Mouse (Mus musculus): ENCODE measurements at regions not wholly inside any gene's neighbourhood (a gene's known extent, or its start where the extent isn't known, plus 50 kb on each side); places are given as distances from the start of the nearest gene placed in this dataset.

- 37% methylated on average over 5 of the region's 5 CpGs for WGBS
- H3K4me2 ChIP-seq, result no peak overlapping the region
- H3K4me1 ChIP-seq, result no peaks in the 10 kb centered on the region
- no peaks in the 10 kb centered on the region for H3K27me3 ChIP-seq (replicated peaks)
- no peaks in the 10 kb centered on the region for H3K36me3 ChIP-seq
- ATAC-seq (ENCODE audit: low FRiP score), result no peak
- no peaks in the 10 kb centered on the region for H3K9me3 ChIP-seq (replicated peaks)
- H3K4me3 ChIP-seq (replicated peaks), result no peak overlapping the region
- no peak overlapping the region for H3K9ac ChIP-seq (replicated peaks)
- H3K27ac ChIP-seq (replicated peaks), result no peak overlapping the region
Measured at GRCm38 (mm10) chr12:107700317-107700716, 211.9 kb downstream of the 3110018I06Rik start.

GRCm38 (mm10) chr12:107700868-107701597 is 212.6 kb downstream of the 3110018I06Rik start:
- no peaks in the 10 kb centered on the region for H3K4me1 ChIP-seq
- no peaks in the 10 kb centered on the region for H3K27me3 ChIP-seq (replicated peaks)
- no peak overlapping the region for H3K4me2 ChIP-seq
- H3K36me3 ChIP-seq, result no peaks in the 10 kb centered on the region
- 79% methylated on average over 19 of the region's 19 CpGs for WGBS
- no peaks in the 10 kb centered on the region for H3K9me3 ChIP-seq (replicated peaks)
- no peak overlapping the region for H3K4me3 ChIP-seq (replicated peaks)
- ATAC-seq (ENCODE audit: low FRiP score), result no peak
- H3K27ac ChIP-seq (replicated peaks), result no peak overlapping the region
- no peak overlapping the region for H3K9ac ChIP-seq (replicated peaks)

GRCm38 (mm10) chr12:107708812-107709211 is 220.4 kb downstream of the 3110018I06Rik start:
- H3K36me3 ChIP-seq, result no peaks in the 10 kb centered on the region
- 87% methylated on average over 6 of the region's 6 CpGs for WGBS
- no peaks in the 10 kb centered on the region for H3K27me3 ChIP-seq (replicated peaks)
- H3K4me1 ChIP-seq, result peaks cover 4% of the 10 kb centered on the region; the same call in 1 of the 2 replicates
- H3K4me3 ChIP-seq (replicated peaks), result no peak overlapping the region
- no peaks in the 10 kb centered on the region for H3K9me3 ChIP-seq (replicated peaks)
- H3K9ac ChIP-seq (replicated peaks), result no peak overlapping the region
- H3K27ac ChIP-seq (replicated peaks), result no peak overlapping the region
- H3K4me2 ChIP-seq, result no peak overlapping the region
- no peak for ATAC-seq (ENCODE audit: low FRiP score)

GRCm38 (mm10) chr12:107711017-107711416 is 222.6 kb downstream of the 3110018I06Rik start:
- whole genome bisulfite sequencing, result 64% methylated on average over 7 of the region's 7 CpGs
- peaks cover 4% of the 10 kb centered on the region; the same call in 1 of the 2 replicates for H3K4me1 ChIP-seq
- H3K9ac ChIP-seq (replicated peaks), result no peak overlapping the region
- H3K4me3 ChIP-seq (replicated peaks), result no peak overlapping the region
- H3K36me3 ChIP-seq, result no peaks in the 10 kb centered on the region
- H3K9me3 ChIP-seq (replicated peaks), result no peaks in the 10 kb centered on the region
- no peak overlapping the region for H3K4me2 ChIP-seq
- no peaks in the 10 kb centered on the region for H3K27me3 ChIP-seq (replicated peaks)
- ATAC-seq (ENCODE audit: low FRiP score), result no peak
- H3K27ac ChIP-seq (replicated peaks), result no peak overlapping the region

- no peak for ATAC-seq (ENCODE audit: low FRiP score)
- Histone ChIP-seq H3K9ac (replicated peaks) (no peak overlapping the region), H3K4me3 (replicated peaks) (no peak overlapping the region), H3K4me1 (peaks cover 4% of the 10 kb centered on the region; the same call in 1 of the 2 replicates), H3K27me3 (replicated peaks) (no peaks in the 10 kb centered on the region), H3K36me3 (no peaks in the 10 kb centered on the region), H3K4me2 (no peak overlapping the region), H3K9me3 (replicated peaks) (no peaks in the 10 kb centered on the region), H3K27ac (replicated peaks) (no peak overlapping the region)
- WGBS, result 55% methylated on average over 3 of the region's 3 CpGs
Measured at GRCm38 (mm10) chr12:107711675-107712074, 223.2 kb downstream of the 3110018I06Rik start.

- H3K4me2 ChIP-seq, result no peak overlapping the region
- peaks cover 4% of the 10 kb centered on the region; the same call in 1 of the 2 replicates for H3K4me1 ChIP-seq
- no peaks in the 10 kb centered on the region for H3K36me3 ChIP-seq
- no peak overlapping the region for H3K27ac ChIP-seq (replicated peaks)
- no peaks in the 10 kb centered on the region for H3K27me3 ChIP-seq (replicated peaks)
- WGBS, result 44% methylated on average over 14 of the region's 14 CpGs
- ATAC-seq (ENCODE audit: low FRiP score), result no peak
- no peaks in the 10 kb centered on the region for H3K9me3 ChIP-seq (replicated peaks)
- no peak overlapping the region for H3K9ac ChIP-seq (replicated peaks)
- H3K4me3 ChIP-seq (replicated peaks), result no peak overlapping the region
Measured at GRCm38 (mm10) chr12:107713191-107713590, 224.8 kb downstream of the 3110018I06Rik start.

- 93% methylated on average over 2 of the region's 2 CpGs for WGBS
- Histone ChIP-seq H3K27me3 (replicated peaks) (no peaks in the 10 kb centered on the region), H3K4me1 (peaks cover 4% of the 10 kb centered on the region; the same call in 1 of the 2 replicates), H3K9me3 (replicated peaks) (no peaks in the 10 kb centered on the region), H3K4me2 (no peak overlapping the region), H3K27ac (replicated peaks) (no peak overlapping the region), H3K9ac (replicated peaks) (no peak overlapping the region), H3K4me3 (replicated peaks) (no peak overlapping the region), H3K36me3 (no peaks in the 10 kb centered on the region)
- ATAC-seq (ENCODE audit: low FRiP score), result no peak
Measured at GRCm38 (mm10) chr12:107714846-107715245, 226.4 kb downstream of the 3110018I06Rik start.

GRCm38 (mm10) chr12:107715871-107716270 is 227.4 kb downstream of the 3110018I06Rik start:
- ATAC-seq (ENCODE audit: low FRiP score), result no peak
- H3K4me1 ChIP-seq, result peaks cover 4% of the 10 kb centered on the region; the same call in 1 of the 2 replicates
- no peaks in the 10 kb centered on the region for H3K36me3 ChIP-seq

GRCm38 (mm10) chr12:107720941-107721340 is 232.5 kb downstream of the 3110018I06Rik start:
- no peaks in the 10 kb centered on the region for H3K9me3 ChIP-seq (replicated peaks)
- WGBS, result 84% methylated on average over 6 of the region's 6 CpGs
- no peak overlapping the region for H3K9ac ChIP-seq (replicated peaks)
- ATAC-seq (ENCODE audit: low FRiP score), result no peak
- H3K4me2 ChIP-seq, result no peak overlapping the region
- no peaks in the 10 kb centered on the region for H3K27me3 ChIP-seq (replicated peaks)
- no peak overlapping the region for H3K4me3 ChIP-seq (replicated peaks)
- H3K4me1 ChIP-seq, result peaks cover 15% of the 10 kb centered on the region; the same call in 1 of the 2 replicates
- H3K27ac ChIP-seq (replicated peaks), result no peak overlapping the region
- no peaks in the 10 kb centered on the region for H3K36me3 ChIP-seq

More at GRCm38 (mm10) chr12:107715871-107716270, 227.4 kb downstream of the 3110018I06Rik start:
- H3K9ac ChIP-seq (replicated peaks), result no peak overlapping the region
- H3K4me3 ChIP-seq (replicated peaks), result no peak overlapping the region
- no peaks in the 10 kb centered on the region for H3K27me3 ChIP-seq (replicated peaks)
- no peak overlapping the region for H3K27ac ChIP-seq (replicated peaks)
- 70% methylated on average over 6 of the region's 6 CpGs for WGBS
- H3K4me2 ChIP-seq, result no peak overlapping the region
- H3K9me3 ChIP-seq (replicated peaks), result no peaks in the 10 kb centered on the region

GRCm38 (mm10) chr12:107723062-107723859 is 234.8 kb downstream of the 3110018I06Rik start:
- no peak overlapping the region for H3K27ac ChIP-seq (replicated peaks)
- no peaks in the 10 kb centered on the region for H3K36me3 ChIP-seq
- ATAC-seq (ENCODE audit: low FRiP score), result no peak
- H3K4me2 ChIP-seq, result no peak overlapping the region
- peaks cover 15% of the 10 kb centered on the region; the same call in 1 of the 2 replicates for H3K4me1 ChIP-seq
- 59% methylated on average over 9 of the region's 9 CpGs for WGBS
- H3K27me3 ChIP-seq (replicated peaks), result no peaks in the 10 kb centered on the region
- no peak overlapping the region for H3K9ac ChIP-seq (replicated peaks)
- H3K9me3 ChIP-seq (replicated peaks), result no peaks in the 10 kb centered on the region
- H3K4me3 ChIP-seq (replicated peaks), result no peak overlapping the region

GRCm38 (mm10) chr12:107723860-107724320 is 235.5 kb downstream of the 3110018I06Rik start:
- 36% methylated on average over 14 of the region's 14 CpGs for WGBS
- no peak for ATAC-seq (ENCODE audit: low FRiP score)
- Histone ChIP-seq H3K4me3 (replicated peaks) (no peak overlapping the region), H3K27me3 (replicated peaks) (no peaks in the 10 kb centered on the region), H3K4me1 (peaks cover 15% of the 10 kb centered on the region; the same call in 1 of the 2 replicates), H3K9ac (replicated peaks) (no peak overlapping the region), H3K36me3 (no peaks in the 10 kb centered on the region), H3K4me2 (no peak overlapping the region), H3K27ac (replicated peaks) (no peak overlapping the region), H3K9me3 (replicated peaks) (no peaks in the 10 kb centered on the region)

Data from neural tube, embryonic 15.5 days (tissue).